Mouse (Mus musculus): Measurements from ENCODE around the gene Cd248. TPM values are rescaled to one million over a fixed set of nuclear protein-coding genes. Genes with fewer than 3 reads are reported as not detected.
"Not testable (repeated sequence)": the region's sequence is repeated elsewhere in the genome, so short reads cannot be mapped to it uniquely, and the experiment has no call there.

Cd248 gene
- polyA plus RNA-seq, 1 experiment from 2014 or later, result 30.6 TPM

GRCm38 (mm10) chr19:5082005-5082404 is 14.1 kb downstream of the Cd248 start:
- Histone ChIP-seq H3K27ac (no peak overlapping the region), H3K4me2 (no peak overlapping the region), H3K4me1 (replicated peaks) (peaks cover 10% of the 10 kb centered on the region), H3K36me3 (no peaks in the 10 kb centered on the region), H3K9me3 (no peaks in the 10 kb centered on the region), H3K4me3 (replicated peaks) (no peak overlapping the region; the same call in 1 of the 2 replicates), H3K9ac (replicated peaks) (no peak overlapping the region; the same call in 1 of the 2 replicates), H3K27me3 (peaks cover 78% of the 10 kb centered on the region)
- ATAC-seq (ENCODE audit: insufficient number of reproducible peaks, insufficient read depth, low FRiP score, low TSS enrichment, low read depth), result no peak
- WGBS, result 68% methylated on average over 18 of the region's 18 CpGs

- ATAC-seq (ENCODE audit: insufficient number of reproducible peaks, insufficient read depth, low FRiP score, low TSS enrichment, low read depth), result no peak
- 69% methylated on average over 24 of the region's 24 CpGs for WGBS
Observed at GRCm38 (mm10) chr19:5082596-5082995, 14.7 kb downstream of the Cd248 start.

GRCm38 (mm10) chr19:5083961-5084833 is 16.3 kb downstream of the Cd248 start:
- no peaks in the 10 kb centered on the region for H3K36me3 ChIP-seq
- H3K27me3 ChIP-seq, result peaks cover 75% of the 10 kb centered on the region
- 58% methylated on average over 3 of the region's 3 CpGs for WGBS
- no peak for ATAC-seq (ENCODE audit: insufficient number of reproducible peaks, insufficient read depth, low FRiP score, low TSS enrichment, low read depth)
- H3K4me3 ChIP-seq (replicated peaks), result peak overlapping the region; percentile 49
- peaks cover 21% of the 10 kb centered on the region for H3K4me1 ChIP-seq (replicated peaks)
- H3K4me2 ChIP-seq, result no peak overlapping the region
- H3K9me3 ChIP-seq, result no peaks in the 10 kb centered on the region
- H3K9ac ChIP-seq (replicated peaks), result no peak overlapping the region
- no peak overlapping the region for H3K27ac ChIP-seq

More at GRCm38 (mm10) chr19:5082596-5082995, 14.7 kb downstream of the Cd248 start:
- Histone ChIP-seq H3K27ac (no peak overlapping the region), H3K9ac (replicated peaks) (no peak overlapping the region), H3K4me1 (replicated peaks) (peaks cover 14% of the 10 kb centered on the region), H3K36me3 (no peaks in the 10 kb centered on the region), H3K27me3 (peaks cover 79% of the 10 kb centered on the region), H3K4me3 (replicated peaks) (no peak overlapping the region), H3K4me2 (no peak overlapping the region), H3K9me3 (no peaks in the 10 kb centered on the region)

- H3K27ac ChIP-seq, result no peak overlapping the region
- H3K9ac ChIP-seq (replicated peaks), result peak overlapping the region; percentile 60; the same call in 1 of the 2 replicates
- peaks cover 24% of the 10 kb centered on the region for H3K4me1 ChIP-seq (replicated peaks)
- H3K4me3 ChIP-seq (replicated peaks), result peak overlapping the region; percentile 49
- no peak for ATAC-seq (ENCODE audit: insufficient number of reproducible peaks, insufficient read depth, low FRiP score, low TSS enrichment, low read depth)
- 3% methylated on average over 15 of the region's 15 CpGs for WGBS
- peaks cover 5% of the 10 kb centered on the region for H3K36me3 ChIP-seq
- H3K27me3 ChIP-seq, result peaks cover 72% of the 10 kb centered on the region
- peak overlapping the region; percentile 79 for H3K4me2 ChIP-seq
- H3K9me3 ChIP-seq, result no peaks in the 10 kb centered on the region
Observed at GRCm38 (mm10) chr19:5084834-5085144, 16.9 kb downstream of the Cd248 start.

GRCm38 (mm10) chr19:5085145-5085863 is 17.4 kb downstream of the Cd248 start, which contains the start of gene Tmem151a:
Gene Tmem151a, minus strand, starts transcription at chr19:5085531.
- Histone ChIP-seq H3K4me1 (replicated peaks) (peaks cover 24% of the 10 kb centered on the region), H3K27ac (no peak within 1 kb of the TSS), H3K9me3 (no peaks in the 10 kb centered on the region), H3K27me3 (peaks cover 67% of the 10 kb centered on the region), H3K4me3 (replicated peaks) (peak within 1 kb of the TSS; percentile 49), H3K4me2 (peak within 1 kb of the TSS; percentile 79), H3K9ac (replicated peaks) (peak within 1 kb of the TSS; percentile 60), H3K36me3 (peaks cover 7% of the 10 kb centered on the region)
- WGBS, result under 1% methylated on average over 68 of the region's 69 CpGs
- ATAC-seq (ENCODE audit: insufficient number of reproducible peaks, insufficient read depth, low FRiP score, low TSS enrichment, low read depth), result no peak

GRCm38 (mm10) chr19:5086533-5086932 is 18.7 kb downstream of the Cd248 start:
- WGBS, result 57% methylated on average over 4 of the region's 4 CpGs
- Histone ChIP-seq H3K27me3 (peaks cover 54% of the 10 kb centered on the region), H3K36me3 (peaks cover 20% of the 10 kb centered on the region), H3K4me1 (replicated peaks) (peaks cover 24% of the 10 kb centered on the region)
- not testable (repeated sequence) for ATAC-seq (ENCODE audit: insufficient number of reproducible peaks, insufficient read depth, low FRiP score, low TSS enrichment, low read depth); H3K27ac ChIP-seq; H3K9ac ChIP-seq (replicated peaks); H3K9me3 ChIP-seq; H3K4me3 ChIP-seq (replicated peaks); H3K4me2 ChIP-seq

- peak within 1 kb of the TSS; percentile 82 for H3K4me3 ChIP-seq (replicated peaks)
- H3K27ac ChIP-seq, result peak within 1 kb of the TSS; percentile 64; the same call in 1 of the 2 replicates
- H3K9me3 ChIP-seq, result no peaks in the 10 kb centered on the region
- peak; percentile 92 for ATAC-seq (ENCODE audit: insufficient number of reproducible peaks, insufficient read depth, low FRiP score, low TSS enrichment, low read depth)
- peak within 1 kb of the TSS; percentile 74 for H3K9ac ChIP-seq (replicated peaks)
- H3K27me3 ChIP-seq, result peaks cover 38% of the 10 kb centered on the region
- H3K4me1 ChIP-seq (replicated peaks), result peaks cover 24% of the 10 kb centered on the region
- peaks cover 35% of the 10 kb centered on the region for H3K36me3 ChIP-seq
- peak within 1 kb of the TSS; percentile 85 for H3K4me2 ChIP-seq
- under 1% methylated on average over 58 of the region's 58 CpGs for WGBS
Observed at GRCm38 (mm10) chr19:5087884-5088728, 20.2 kb downstream of the Cd248 start, which contains the start of gene Yif1a. Gene Yif1a, plus strand, starts transcription at chr19:5088538.

GRCm38 (mm10) chr19:5089324-5089723 is 21.4 kb downstream of the Cd248 start:
- H3K4me2 ChIP-seq, result peak overlapping the region; percentile 85
- H3K27me3 ChIP-seq, result peaks cover 26% of the 10 kb centered on the region
- 95% methylated on average over 4 of the region's 4 CpGs for WGBS

GRCm38 (mm10) chr19:5092083-5092482 is 24.2 kb downstream of the Cd248 start:
- no peaks in the 10 kb centered on the region for H3K9me3 ChIP-seq
- no peak overlapping the region for H3K4me3 ChIP-seq (replicated peaks)
- no peak overlapping the region for H3K4me2 ChIP-seq
- no peak overlapping the region for H3K9ac ChIP-seq (replicated peaks)
- H3K27ac ChIP-seq, result no peak overlapping the region
- H3K36me3 ChIP-seq, result peaks cover 44% of the 10 kb centered on the region
- ATAC-seq (ENCODE audit: insufficient number of reproducible peaks, insufficient read depth, low FRiP score, low TSS enrichment, low read depth), result no peak
- peaks cover 48% of the 10 kb centered on the region for H3K4me1 ChIP-seq (replicated peaks)
- H3K27me3 ChIP-seq, result peaks cover under 1% of the 10 kb centered on the region
- 93% methylated on average over 10 of the region's 10 CpGs for WGBS

More at GRCm38 (mm10) chr19:5089324-5089723, 21.4 kb downstream of the Cd248 start:
- Histone ChIP-seq H3K9me3 (no peaks in the 10 kb centered on the region), H3K4me3 (replicated peaks) (peak overlapping the region; percentile 82), H3K4me1 (replicated peaks) (peaks cover 31% of the 10 kb centered on the region), H3K27ac (no peak overlapping the region), H3K9ac (replicated peaks) (peak overlapping the region; percentile 74), H3K36me3 (peaks cover 44% of the 10 kb centered on the region)
- no peak for ATAC-seq (ENCODE audit: insufficient number of reproducible peaks, insufficient read depth, low FRiP score, low TSS enrichment, low read depth)

- ATAC-seq (ENCODE audit: insufficient number of reproducible peaks, insufficient read depth, low FRiP score, low TSS enrichment, low read depth), result no peak
- Histone ChIP-seq H3K36me3 (peaks cover 44% of the 10 kb centered on the region), H3K27me3 (no peaks in the 10 kb centered on the region), H3K4me3 (replicated peaks) (no peak overlapping the region), H3K4me1 (replicated peaks) (peaks cover 57% of the 10 kb centered on the region), H3K9ac (replicated peaks) (0 out of 2 replicates have a peak overlapping the region, but pooled peaks have one; percentile 18), H3K27ac (no peak overlapping the region), H3K4me2 (peak overlapping the region; percentile 47), H3K9me3 (no peaks in the 10 kb centered on the region)
- 78% methylated on average over 12 of the region's 12 CpGs for WGBS
Observed at GRCm38 (mm10) chr19:5093481-5094242, 25.8 kb downstream of the Cd248 start.

All from limb, embryonic 12.5 days (tissue).